Mouse (Mus musculus) liver, adult 2 months (tissue): ENCODE results near the gene Slc9a9.

ENCODE experiments used
- CTCF ChIP-seq: fragments of 200-500 bp; IDR thresholded peaks from 2 replicates; pipeline ENCODE4 v1.5.1; 2011; ENCODE audit warnings: low read depth, low read length, control low read depth
- POLR2A ChIP-seq: fragments of 200-500 bp; IDR thresholded peaks from 2 replicates; pipeline ENCODE4 v1.6.1; 2011; ENCODE audit warnings: low read length, control low read depth; ENCODE audit not compliant: insufficient read depth; ENCODE audit errors: extremely low read depth

DNA sequence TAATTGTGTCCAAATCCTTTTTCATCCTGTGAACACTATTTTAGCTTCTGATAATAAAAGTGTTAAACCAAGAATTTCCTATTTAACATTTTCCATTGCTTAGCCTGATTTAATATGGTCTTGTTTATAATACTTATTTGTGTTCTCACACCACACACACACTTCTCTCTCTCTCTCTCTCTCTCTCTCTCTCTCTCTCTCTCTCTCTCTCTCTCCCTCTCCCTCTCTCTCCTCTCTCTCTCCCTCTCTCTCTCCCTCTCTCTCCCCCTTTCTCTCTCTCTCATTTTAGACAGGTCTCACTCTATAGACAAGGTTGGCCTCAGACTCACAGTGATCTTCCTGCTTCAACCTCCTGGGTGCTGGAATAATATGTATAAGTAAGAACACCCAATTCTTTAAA, 995 bp downstream of the Slc9a9 start:
- TF ChIP-seq POLR2A (no peak), CTCF (no peak)
